Mouse (Mus musculus) embryo, embryonic 9.5 days (tissue): ENCODE measurements around the gene Ccl17.
A peak's percentile ranks its signal among the peaks of the same experiment; 100 is the strongest.

Experiments
- DNase-seq: peaks from one replicate; pipeline ENCODE4 v3.0.0-alpha.2; 2017; ENCODE audit errors: extremely low spot score

Ccl17 gene

GRCm38 (mm10) chr8:94810153-94810552 is at the start of gene Ccl17:
TSS of gene Ccl17 (plus strand) at chr8:94810453.
- no peak for DNase-seq

- no peak for DNase-seq
Observed at GRCm38 (mm10) chr8:94767035-94767434, 43.2 kb upstream of the Ccl17 start.

GRCm38 (mm10) chr8:94770945-94771344 is 39.3 kb upstream of the Ccl17 start:
- DNase-seq = no peak

- peak; percentile 86 for DNase-seq
Observed at GRCm38 (mm10) chr8:94771941-94772670, 38.1 kb upstream of the Ccl17 start, which contains the start of gene Cx3cl1. TSS of gene Cx3cl1 (plus strand) at chr8:94772009.

- no peak for DNase-seq
Observed at GRCm38 (mm10) chr8:94773048-94773447, 37.2 kb upstream of the Ccl17 start.

- DNase-seq = no peak
Observed at GRCm38 (mm10) chr8:94773700-94774171, 36.5 kb upstream of the Ccl17 start.

- DNase-seq = no peak
Observed at GRCm38 (mm10) chr8:94774601-94775000, 35.7 kb upstream of the Ccl17 start.

GRCm38 (mm10) chr8:94776346-94776745 is 33.9 kb upstream of the Ccl17 start:
- DNase-seq = no peak

- DNase-seq = no peak
Observed at GRCm38 (mm10) chr8:94778036-94778435, 32.2 kb upstream of the Ccl17 start.

GRCm38 (mm10) chr8:94778473-94778872 is 31.8 kb upstream of the Ccl17 start:
- peak; percentile 6 for DNase-seq

GRCm38 (mm10) chr8:94778895-94779533 is 31.2 kb upstream of the Ccl17 start:
- DNase-seq = peak; percentile 4

- DNase-seq = no peak
Observed at GRCm38 (mm10) chr8:94779534-94780294, 30.5 kb upstream of the Ccl17 start.

- DNase-seq = no peak
Observed at GRCm38 (mm10) chr8:94780491-94781154, 29.6 kb upstream of the Ccl17 start.

- DNase-seq = no peak
Observed at GRCm38 (mm10) chr8:94781155-94781837, 29.0 kb upstream of the Ccl17 start.

GRCm38 (mm10) chr8:94781838-94782235 is 28.4 kb upstream of the Ccl17 start:
- peak; percentile 45 for DNase-seq

GRCm38 (mm10) chr8:94783890-94784289 is 26.4 kb upstream of the Ccl17 start:
- DNase-seq = no peak

GRCm38 (mm10) chr8:94785247-94785985 is 24.8 kb upstream of the Ccl17 start:
- no peak for DNase-seq

- no peak for DNase-seq
Observed at GRCm38 (mm10) chr8:94785995-94786595, 24.2 kb upstream of the Ccl17 start.

- DNase-seq = no peak
Observed at GRCm38 (mm10) chr8:94787524-94788501, 22.4 kb upstream of the Ccl17 start.
